Mouse (Mus musculus): ENCODE results near the gene Mrfap1.

Gene Mrfap1

GRCm38 (mm10) chr5:36786052-36786451 is 10.5 kb downstream of the Mrfap1 start:
- DNase-seq (ENCODE audit: low read depth, low spot score) = no peak

GRCm38 (mm10) chr5:36779512-36779911 is 17.1 kb downstream of the Mrfap1 start:
- no peak for DNase-seq (ENCODE audit: low read depth, low spot score)

GRCm38 (mm10) chr5:36778901-36779300 is 17.7 kb downstream of the Mrfap1 start:
- no peak for DNase-seq (ENCODE audit: low read depth, low spot score)

GRCm38 (mm10) chr5:36777186-36777585 is 19.4 kb downstream of the Mrfap1 start:
- DNase-seq (ENCODE audit: low read depth, low spot score) = no peak

- no peak for DNase-seq (ENCODE audit: low read depth, low spot score)
These were observed 20.5 kb downstream of the Mrfap1 start for GRCm38 (mm10) chr5:36776021-36776575.

GRCm38 (mm10) chr5:36775317-36775716 is 21.3 kb downstream of the Mrfap1 start:
- no peak for DNase-seq (ENCODE audit: low read depth, low spot score)

- no peak for DNase-seq (ENCODE audit: low read depth, low spot score)
These were observed 24.0 kb downstream of the Mrfap1 start for GRCm38 (mm10) chr5:36772586-36772985.

GRCm38 (mm10) chr5:36769603-36770002 is 27.0 kb downstream of the Mrfap1 start:
- no peak for DNase-seq (ENCODE audit: low read depth, low spot score)

GRCm38 (mm10) chr5:36766958-36767703 is 29.4 kb downstream of the Mrfap1 start:
- DNase-seq (ENCODE audit: low read depth, low spot score) = no peak

- DNase-seq (ENCODE audit: low read depth, low spot score) = no peak
These were observed 36.7 kb downstream of the Mrfap1 start for GRCm38 (mm10) chr5:36759848-36760247.

- DNase-seq (ENCODE audit: low read depth, low spot score) = no peak
These were observed 39.5 kb downstream of the Mrfap1 start for GRCm38 (mm10) chr5:36757033-36757432.

- DNase-seq (ENCODE audit: low read depth, low spot score) = no peak
These were observed 46.2 kb downstream of the Mrfap1 start for GRCm38 (mm10) chr5:36750119-36751078.

- peak; percentile 93 for DNase-seq (ENCODE audit: low read depth, low spot score)
These were observed 48.0 kb downstream of the Mrfap1 start, which contains the start of gene Bloc1s4 for GRCm38 (mm10) chr5:36748536-36749061. TSS of gene Bloc1s4 (minus strand) at chr5:36748650.

GRCm38 (mm10) chr5:36747794-36748535 is 48.6 kb downstream of the Mrfap1 start:
- DNase-seq (ENCODE audit: low read depth, low spot score) = no peak

- DNase-seq (ENCODE audit: low read depth, low spot score) = no peak
These were observed 49.5 kb downstream of the Mrfap1 start for GRCm38 (mm10) chr5:36747071-36747470.
